Mouse (Mus musculus) small intestine, adult 2 months (tissue): ENCODE data around the gene Btnl2.

Source experiments
- CTCF ChIP-seq: fragments of 200-500 bp; IDR thresholded peaks from 2 replicates; pipeline ENCODE4 v1.5.1; 2012; ENCODE audit warnings: low read depth, mild to moderate bottlenecking, control low read depth, inconsistent platforms, low read length, moderate library complexity, mixed read lengths; ENCODE audit not compliant: insufficient replicate concordance, insufficient read length; ENCODE audit errors: extremely low read depth
- POLR2A ChIP-seq: fragments of 200-500 bp; IDR thresholded peaks from 2 replicates; pipeline ENCODE4 v1.6.1; 2012; ENCODE audit warnings: low read depth, mild to moderate bottlenecking, control low read depth, inconsistent platforms, low read length, moderate library complexity

GRCm38 (mm10) chr17:34315512-34315911 is 39.1 kb upstream of the Btnl2 start:
- TF ChIP-seq POLR2A (no peak), CTCF (no peak)
